13 mouse cellular contexts compared by ENCODE assay signal in the genomic region with DNA sequence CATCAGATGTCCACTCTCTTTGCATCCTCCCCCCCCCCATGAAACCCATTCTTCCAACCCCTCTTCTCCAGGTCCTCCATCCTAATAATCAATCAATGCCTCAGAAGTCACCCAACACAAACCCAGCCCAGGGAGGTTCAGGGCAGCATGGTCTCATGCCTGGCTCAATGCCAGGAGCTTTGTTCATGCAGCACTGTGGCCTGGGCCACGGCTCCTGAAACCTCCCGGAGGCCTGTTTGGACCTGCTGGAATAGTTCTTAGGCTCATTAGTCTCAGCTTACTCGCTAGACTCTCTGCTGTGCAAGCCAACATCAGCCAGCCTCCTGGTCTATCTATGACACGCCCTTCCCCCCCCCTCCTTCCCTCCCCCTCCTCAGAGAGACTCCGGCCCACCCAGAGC. TPM values are rescaled to one million over a fixed set of nuclear protein-coding genes. Genes with fewer than 3 reads are reported as not detected.
A peak's percentile ranks its signal among the peaks of the same experiment; 100 is the strongest.
DNase-seq lines count a peak whose midpoint lies in the region; ATAC-seq lines count a peak whose summit lies in the region.
"Had no signal": no experiment of that assay in that cellular context is flagged by ENCODE, and none has a peak within 500 bp of the region (broad histone marks: within the 10 kb centered on the region; RNA-seq: fewer than 3 reads in every experiment).

No protein-coding gene starts in this region.

- no peaks in the 10 kb centered on the region for H3K9me3 ChIP-seq in embryonic facial prominence, embryonic 14.5 days (ENCODE audit: control insufficient read depth, low read length)
- no peaks in the 10 kb centered on the region for H3K9me3 ChIP-seq in kidney, embryonic 15.5 days (replicated peaks)
- H3K9me3 ChIP-seq in stomach, embryonic 14.5 days (ENCODE audit: control insufficient read depth, low read depth, low read length) = no peaks in the 10 kb centered on the region
- H3K9me3 ChIP-seq: G1E; liver, embryonic 15.5 days had no signal

- no peak overlapping the region for H3K9ac ChIP-seq in embryonic facial prominence, embryonic 14.5 days (ENCODE audit: low read depth, low read length)
- H3K9ac ChIP-seq in kidney, embryonic 15.5 days = no peak overlapping the region
- no peak overlapping the region for H3K9ac ChIP-seq in stomach, embryonic 14.5 days (replicated peaks; ENCODE audit: low read depth, low read length)
- H3K9ac ChIP-seq: liver, embryonic 15.5 days had no signal

- ATAC-seq in embryonic facial prominence, embryonic 14.5 days (ENCODE audit: low read depth) = peak; percentile 67; the same call in 1 of the 2 replicates
- peak; percentile 68 for ATAC-seq in kidney, embryonic 15.5 days (replicated peaks; ENCODE audit: low FRiP score)
- ATAC-seq in stomach, embryonic 14.5 days (ENCODE audit: insufficient number of reproducible peaks, insufficient read depth, low FRiP score, low read depth) = peak; percentile 66

- no peaks in the 10 kb centered on the region for H3K27me3 ChIP-seq in embryonic facial prominence, embryonic 14.5 days (replicated peaks; ENCODE audit: control insufficient read depth, insufficient read depth, low read length)
- H3K27me3 ChIP-seq in kidney, embryonic 15.5 days = no peaks in the 10 kb centered on the region
- no peaks in the 10 kb centered on the region for H3K27me3 ChIP-seq in stomach, embryonic 14.5 days (ENCODE audit: control insufficient read depth, insufficient read depth, low read length)
- H3K27me3 ChIP-seq: liver, embryonic 15.5 days had no signal

- 57% methylated on average over 5 of the region's 5 CpGs for WGBS in embryonic facial prominence, embryonic 14.5 days
- 43% methylated on average over 5 of the region's 5 CpGs for WGBS in kidney, embryonic 15.5 days
- 44% methylated on average over 5 of the region's 5 CpGs for WGBS in stomach, embryonic 14.5 days

- H3K4me3 ChIP-seq in embryonic facial prominence, embryonic 14.5 days (ENCODE audit: low read depth, low read length) = no peak overlapping the region
- H3K4me3 ChIP-seq in kidney, embryonic 15.5 days (replicated peaks) = no peak overlapping the region
- no peak overlapping the region for H3K4me3 ChIP-seq in stomach, embryonic 14.5 days (ENCODE audit: low read depth, low read length)
- H3K4me3 ChIP-seq: heart, adult 2 months; liver, embryonic 15.5 days had no signal

- H3K4me2 ChIP-seq in embryonic facial prominence, embryonic 14.5 days (ENCODE audit: low read depth, low read length) = no peak overlapping the region
- H3K4me2 ChIP-seq in kidney, embryonic 15.5 days = no peak overlapping the region
- no peak overlapping the region for H3K4me2 ChIP-seq in stomach, embryonic 14.5 days (replicated peaks; ENCODE audit: low read depth, low read length)
- H3K4me2 ChIP-seq: liver, embryonic 15.5 days had no signal

- intact Hi-C loops in left cerebral cortex, postnatal 4 days (cut with DNase I) = no loop called here

- no peak overlapping the region for H3K27ac ChIP-seq in embryonic facial prominence, embryonic 14.5 days (replicated peaks; ENCODE audit: low read depth, low read length)
- peak overlapping the region; percentile 73 for H3K27ac ChIP-seq in kidney, embryonic 15.5 days
- H3K27ac ChIP-seq in stomach, embryonic 14.5 days (ENCODE audit: low read length) = peak overlapping the region; percentile 33; the same call in 1 of the 2 replicates
- H3K27ac ChIP-seq: heart, adult 2 months; liver, embryonic 15.5 days had no signal

- no peaks in the 10 kb centered on the region for H3K36me3 ChIP-seq in embryonic facial prominence, embryonic 14.5 days (ENCODE audit: control insufficient read depth, insufficient read depth, low read length)
- no peaks in the 10 kb centered on the region for H3K36me3 ChIP-seq in kidney, embryonic 15.5 days
- H3K36me3 ChIP-seq in stomach, embryonic 14.5 days (ENCODE audit: control insufficient read depth, insufficient read depth, low read length) = no peaks in the 10 kb centered on the region
- H3K36me3 ChIP-seq: G1E; liver, embryonic 15.5 days had no signal

- H3K4me1 ChIP-seq in embryonic facial prominence, embryonic 14.5 days (ENCODE audit: control insufficient read depth, insufficient read depth, low read length) = peaks cover 11% of the 10 kb centered on the region; the same call in 1 of the 2 replicates
- H3K4me1 ChIP-seq in kidney, embryonic 15.5 days = peaks cover 34% of the 10 kb centered on the region
- H3K4me1 ChIP-seq in stomach, embryonic 14.5 days (ENCODE audit: control insufficient read depth, insufficient read depth, low read length) = peaks cover 10% of the 10 kb centered on the region

- DNase-seq in left cerebral cortex, postnatal 4 days = peak; percentile 11
- DNase-seq in left cerebral cortex, adult 9 months (ENCODE audit: low spot score in 2 of 2) = no peak
- DNase-seq in embryonic facial prominence, embryonic 14.5 days (ENCODE audit: low spot score) = peak; percentile 77
- DNase-seq in layer of hippocampus, postnatal 14 days (ENCODE audit: low spot score in 2 of 2) = no peak
- DNase-seq in thymus, postnatal 0 days (ENCODE audit: low spot score) = no peak
- DNase-seq in embryo, embryonic 11 days = no peak
- DNase-seq: cerebellum, adult 11-12 months; heart, adult 2 months; heart, postnatal 36 days had no signal

RNA-seq across cellular contexts. Expression of a gene that starts 27.7 kb away (rescaled TPM):
- total RNA-seq in left cerebral cortex, postnatal 4 days (2021) = 1 to 10 TPM; 3.0 to 3.3 TPM
- 6.3 and 7.3 TPM in 2 replicates for polyA plus RNA-seq in embryonic facial prominence, embryonic 14.5 days (2014; fragmentation: Nextera tagmentation; extraction: Ambion mirVana)
- polyA plus RNA-seq in kidney, embryonic 15.5 days (2015; fragmentation: Nextera tagmentation; extraction: Ambion mirVana) = 18.2 and 18.8 TPM in 2 replicates
- 13.8 TPM in 2 replicates for polyA plus RNA-seq in stomach, embryonic 14.5 days (2014; fragmentation: Nextera tagmentation; extraction: Ambion mirVana)
- total RNA-seq in layer of hippocampus, postnatal 14 days (2021) = 10 to 100 TPM; 16.1 to 18.6 TPM
- polyA plus RNA-seq in thymus, postnatal 0 days (2015; fragmentation: Nextera tagmentation; extraction: Ambion mirVana) = 3.3 and 4.7 TPM in 2 replicates

Comparison
In these comparisons a context has a peak if more than half of its experiments do, and no peak if none do; other contexts are left out.
1. DNase-seq: peak in left cerebral cortex, postnatal 4 days (single experiment) and embryonic facial prominence, embryonic 14.5 days (single experiment); none in left cerebral cortex, adult 9 months (0 of 2), layer of hippocampus, postnatal 14 days (0 of 2), thymus, postnatal 0 days (single experiment) and embryo, embryonic 11 days (single experiment).
2. Peak in every context shown above with its lines, with median percentiles within 50 percentile points of each other: ATAC-seq.